Mouse (Mus musculus): ENCODE data around the gene Nedd4.

DNA sequence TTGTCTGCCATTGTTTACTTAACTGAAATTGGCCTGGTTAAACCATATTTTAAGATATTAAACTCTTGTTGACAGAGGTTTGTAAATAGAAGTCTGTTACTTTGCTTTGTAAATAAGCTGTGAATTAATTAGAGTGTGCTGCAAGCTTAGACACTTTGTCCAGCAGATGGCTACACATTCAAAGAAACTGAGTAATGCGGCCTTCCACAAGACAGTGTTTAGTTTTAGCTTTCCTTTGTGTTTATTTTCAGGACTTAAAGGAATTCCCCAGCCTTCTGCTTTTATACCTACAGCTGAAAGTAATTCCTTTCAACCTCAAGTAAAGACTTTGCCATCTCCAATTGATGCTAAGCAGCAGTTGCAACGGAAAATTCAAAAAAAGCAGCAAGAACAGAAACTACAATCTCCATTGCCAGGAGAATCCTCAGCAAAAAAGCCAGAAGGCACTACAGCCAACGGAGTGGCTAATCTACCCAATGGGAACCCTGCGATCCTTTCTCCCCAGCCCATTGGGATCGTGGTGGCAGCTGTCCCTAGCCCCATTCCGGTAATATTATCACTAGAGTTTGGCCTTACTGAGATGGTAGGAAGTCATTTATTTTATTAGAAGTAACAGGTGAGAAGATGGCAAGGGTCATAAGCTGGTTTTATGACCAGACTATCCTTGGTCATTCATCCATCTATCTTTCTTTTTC, 47.2 kb upstream of the Nedd4 start:
- no peak for TF ChIP-seq CTCF (IDR thresholded peaks at IDR 0.05; ENCODE audit: extremely low read depth, insufficient read length, insufficient replicate concordance, low read depth, low read length)
- no peak for TF ChIP-seq POLR2A (IDR thresholded peaks at IDR 0.05; ENCODE audit: low read depth, low read length)
